Mouse (Mus musculus) adrenal gland, adult 2 months (tissue): ENCODE measurements around the gene Arfrp1. TPM values are rescaled to one million over a fixed set of nuclear protein-coding genes. Genes with fewer than 3 reads are reported as not detected.

Experiments used
- polyA plus RNA-seq: library from polyadenylated mRNA; depleted of rRNA; stranded (reverse); fragments of >200 nt; gene quantifications from 2 replicates; pipeline ENCODE4 v1.2.3, GENCODE M21; 2012; rRNA removed
- total RNA-seq, 2 experiments: library from RNA; stranded (reverse); gene quantifications; 2 replicates each; pipeline ENCODE4 v1.2.3; 2021

The Arfrp1 gene
- total and polyA plus RNA-seq, 3 experiments: 14.8 to 46.2 (median 44.0) TPM

Other genes with a start within 250 kb of the Arfrp1 start
- 1 to 10 TPM; 5.2 to 5.4 TPM for gene Kcnq2, start 230.1 kb downstream of the Arfrp1 start, total RNA-seq
- gene Kcnq2, start 230.1 kb downstream of the Arfrp1 start, polyA plus RNA-seq: 2.8 and 3.7 TPM in 2 replicates
- gene Eef1a2, start 208.4 kb downstream of the Arfrp1 start, total RNA-seq: 10 to 100 TPM; 44.0 to 65.9 TPM
- gene Eef1a2, start 208.4 kb downstream of the Arfrp1 start, polyA plus RNA-seq: 30.4 and 42.9 TPM in 2 replicates
- gene Ppdpf, start 178.2 kb downstream of the Arfrp1 start, total RNA-seq: 10 to 100 TPM; 91.1 to 91.9 TPM
- 160 and 197 TPM in 2 replicates for gene Ppdpf, start 178.2 kb downstream of the Arfrp1 start, polyA plus RNA-seq
- under 1 TPM in 1 of 2 experiments, not detected in 1; 0.07 TPM for gene Ptk6, start 162.6 kb downstream of the Arfrp1 start, total RNA-seq
- 0.02 TPM in 1 of 2 replicates, not detected in the other for gene Ptk6, start 162.6 kb downstream of the Arfrp1 start, polyA plus RNA-seq
- 1 to 10 TPM in 1 of 2 experiments, under 1 TPM in 1; 0.66 to 1.3 TPM for gene Srms, start 152.2 kb downstream of the Arfrp1 start, total RNA-seq
- 1.1 and 1.4 TPM in 2 replicates for gene Srms, start 152.2 kb downstream of the Arfrp1 start, polyA plus RNA-seq
- under 1 TPM in 1 of 2 experiments, not detected in 1; 0.46 TPM for gene Fndc11, start 145.4 kb downstream of the Arfrp1 start, total RNA-seq
- gene Fndc11, start 145.4 kb downstream of the Arfrp1 start, polyA plus RNA-seq: 0.47 and 0.67 TPM in 2 replicates
- 10 to 100 TPM; 15.3 to 25.0 TPM for gene Helz2, start 123.4 kb downstream of the Arfrp1 start, total RNA-seq
- 29.6 and 33.1 TPM in 2 replicates for gene Helz2, start 123.4 kb downstream of the Arfrp1 start, polyA plus RNA-seq
- 10 to 100 TPM; 15.4 to 15.5 TPM for gene Gmeb2, start 77.4 kb downstream of the Arfrp1 start, total RNA-seq
- gene Gmeb2, start 77.4 kb downstream of the Arfrp1 start, polyA plus RNA-seq: 21.8 and 28.4 TPM in 2 replicates
- 10 to 100 TPM in 1 of 2 experiments, 1 to 10 TPM in 1; 9.6 to 19.8 TPM for gene Stmn3, start 50.9 kb downstream of the Arfrp1 start, total RNA-seq
- gene Stmn3, start 50.9 kb downstream of the Arfrp1 start, polyA plus RNA-seq: 8.8 and 17.3 TPM in 2 replicates
- 10 to 100 TPM; 24.5 to 27.8 TPM for gene Rtel1, start 45.7 kb downstream of the Arfrp1 start, total RNA-seq
- 23.2 and 24.2 TPM in 2 replicates for gene Rtel1, start 45.7 kb downstream of the Arfrp1 start, polyA plus RNA-seq
- gene Zgpat, start 476 bp downstream of the Arfrp1 start, total RNA-seq: 10 to 100 TPM; 36.6 to 51.0 TPM
- gene Zgpat, start 476 bp downstream of the Arfrp1 start, polyA plus RNA-seq: 33.8 and 34.5 TPM in 2 replicates
- gene Lime1, start 14.7 kb upstream of the Arfrp1 start, total RNA-seq: 10 to 100 TPM; 13.6 to 20.5 TPM
- 167 and 174 TPM in 2 replicates for gene Lime1, start 14.7 kb upstream of the Arfrp1 start, polyA plus RNA-seq
- gene Zbtb46, start 94.0 kb upstream of the Arfrp1 start, total RNA-seq: 10 to 100 TPM in 1 of 2 experiments, 1 to 10 TPM in 1; 9.5 to 16.3 TPM
- 6.0 and 6.2 TPM in 2 replicates for gene Zbtb46, start 94.0 kb upstream of the Arfrp1 start, polyA plus RNA-seq
- not detected for gene Abhd16b, start 127.8 kb upstream of the Arfrp1 start, total RNA-seq
- not detected in 2 replicates for gene Abhd16b, start 127.8 kb upstream of the Arfrp1 start, polyA plus RNA-seq
- 100 to 1,000 TPM; 102 to 119 TPM for gene Tpd52l2, start 131.7 kb upstream of the Arfrp1 start, total RNA-seq
- 24.0 and 25.2 TPM in 2 replicates for gene Tpd52l2, start 131.7 kb upstream of the Arfrp1 start, polyA plus RNA-seq
- 10 to 100 TPM; 92.3 to 96.0 TPM for gene Dnajc5, start 155.1 kb upstream of the Arfrp1 start, total RNA-seq
- 35.7 and 36.6 TPM in 2 replicates for gene Dnajc5, start 155.1 kb upstream of the Arfrp1 start, polyA plus RNA-seq
- 10 to 100 TPM; 64.9 to 73.6 TPM for gene Uckl1, start 219.5 kb upstream of the Arfrp1 start, total RNA-seq
- 165 and 170 TPM in 2 replicates for gene Uckl1, start 219.5 kb upstream of the Arfrp1 start, polyA plus RNA-seq
- gene Prpf6, start 226.5 kb upstream of the Arfrp1 start, total RNA-seq: 10 to 100 TPM; 63.0 to 69.0 TPM
- 6.7 and 9.6 TPM in 2 replicates for gene Prpf6, start 226.5 kb upstream of the Arfrp1 start, polyA plus RNA-seq
- 10 to 100 TPM; 40.9 to 52.7 TPM for gene Zfp512b, start 227.4 kb upstream of the Arfrp1 start, total RNA-seq
- gene Zfp512b, start 227.4 kb upstream of the Arfrp1 start, polyA plus RNA-seq: 69.2 and 72.6 TPM in 2 replicates
- gene Samd10, start 233.8 kb upstream of the Arfrp1 start, total RNA-seq: 10 to 100 TPM in 1 of 2 experiments, 1 to 10 TPM in 1; 9.6 to 21.6 TPM
- 41.0 and 44.6 TPM in 2 replicates for gene Samd10, start 233.8 kb upstream of the Arfrp1 start, polyA plus RNA-seq